Mouse (Mus musculus) lung, adult 2 months (tissue): ENCODE measurements at regions not wholly inside any gene's neighbourhood (a gene's known extent, or its start where the extent isn't known, plus 50 kb on each side); places are given as distances from the start of the nearest gene placed in this dataset.

Experiments used
- CTCF ChIP-seq: fragments of 200-500 bp; IDR thresholded peaks from 2 replicates; pipeline ENCODE4 v1.5.1; 2011; ENCODE audit warnings: mild to moderate bottlenecking, low read length, control low read depth; ENCODE audit not compliant: insufficient read depth
- POLR2A ChIP-seq: fragments of 200-500 bp; IDR thresholded peaks from 2 replicates; pipeline ENCODE4 v1.6.1; 2011; ENCODE audit warnings: low read depth, mild to moderate bottlenecking, control low read depth, low read length, borderline replicate concordance; ENCODE audit errors: extremely low read depth

- TF ChIP-seq CTCF (no peak), POLR2A (no peak)
Observed at GRCm38 (mm10) chr10:39292703-39293496, 75.8 kb upstream of the Fyn start.
